Mouse (Mus musculus): ENCODE results near the gene Thbs4. TPM values are rescaled to one million over a fixed set of nuclear protein-coding genes. Genes with fewer than 3 reads are reported as not detected.

Thbs4 gene
- polyA plus RNA-seq, 1 experiment from 2014 or later, result 36.0 TPM

DNA sequence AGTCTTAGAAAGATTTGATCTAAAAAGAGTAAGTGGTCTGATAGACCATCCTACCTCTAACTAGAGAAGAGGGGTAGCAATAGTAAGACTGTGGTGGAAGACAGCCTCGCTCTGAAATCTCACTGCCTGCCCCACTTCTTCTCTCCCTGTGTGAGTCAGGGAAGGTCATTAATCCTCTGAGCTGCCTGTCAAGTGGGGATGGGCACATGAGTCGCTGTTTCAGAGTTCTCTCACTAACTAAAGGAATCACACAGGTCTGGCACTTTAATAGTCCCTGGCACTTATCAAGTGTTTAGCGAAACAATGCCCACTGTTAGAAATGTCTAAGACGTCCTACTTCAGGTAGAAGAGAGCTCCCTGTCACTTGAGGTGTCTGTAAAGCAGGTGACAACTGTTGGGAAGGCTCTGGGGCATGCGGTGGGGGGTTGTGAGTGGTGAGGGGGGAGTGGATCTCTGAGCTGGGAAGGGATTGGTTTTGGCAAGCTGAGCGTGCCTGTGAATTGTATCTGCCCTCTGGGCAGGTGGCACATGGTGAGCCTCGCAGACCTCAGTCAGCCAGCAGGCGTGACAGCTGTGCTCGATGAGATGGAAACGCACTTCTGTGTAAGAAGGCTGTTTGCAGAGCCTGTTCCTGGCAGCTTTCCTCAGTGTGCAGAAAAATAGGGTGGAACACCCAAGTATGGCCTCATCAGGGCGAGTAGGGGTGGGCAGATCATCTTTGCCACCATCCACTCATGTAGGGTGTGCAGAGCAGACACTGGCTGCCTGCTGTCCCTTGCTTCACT is 57.9 kb downstream of the Thbs4 start:
- H3K4me3 ChIP-seq (ENCODE audit: control insufficient read depth in 1 of 2, insufficient read depth in 1 of 2, low read depth in 1 of 2, low read length in 2 of 2), result no peak overlapping the region
- H3K9ac ChIP-seq (ENCODE audit: low read length), result no peak overlapping the region
- peaks cover 6% of the 10 kb centered on the region; the same call in 1 of the 2 replicates for H3K27me3 ChIP-seq (ENCODE audit: control insufficient read depth, insufficient read depth, low read length)
- 49% methylated on average over 11 of the region's 11 CpGs for WGBS
- ATAC-seq (ENCODE audit: insufficient number of reproducible peaks, insufficient read depth, low FRiP score, low read depth), result no peak
- H3K4me2 ChIP-seq (ENCODE audit: low read length), result no peak overlapping the region
- 0 out of 4 replicates have a peak, but pooled peaks cover 0 to 1% of the 10 kb centered on the region in 2 experiments for H3K4me1 ChIP-seq (ENCODE audit: control insufficient read depth in 2 of 2, insufficient read depth in 2 of 2, low read length in 2 of 2)
- no peak overlapping the region for H3K27ac ChIP-seq (replicated peaks in 1 of 2; ENCODE audit: control insufficient read depth in 1 of 2, insufficient read depth in 1 of 2, low read depth in 2 of 2, low read length in 2 of 2)
- no peaks in the 10 kb centered on the region for H3K36me3 ChIP-seq (ENCODE audit: control insufficient read depth, insufficient read depth, low read length)
- no peaks in the 10 kb centered on the region for H3K9me3 ChIP-seq (ENCODE audit: control insufficient read depth, low read length)

DNA sequence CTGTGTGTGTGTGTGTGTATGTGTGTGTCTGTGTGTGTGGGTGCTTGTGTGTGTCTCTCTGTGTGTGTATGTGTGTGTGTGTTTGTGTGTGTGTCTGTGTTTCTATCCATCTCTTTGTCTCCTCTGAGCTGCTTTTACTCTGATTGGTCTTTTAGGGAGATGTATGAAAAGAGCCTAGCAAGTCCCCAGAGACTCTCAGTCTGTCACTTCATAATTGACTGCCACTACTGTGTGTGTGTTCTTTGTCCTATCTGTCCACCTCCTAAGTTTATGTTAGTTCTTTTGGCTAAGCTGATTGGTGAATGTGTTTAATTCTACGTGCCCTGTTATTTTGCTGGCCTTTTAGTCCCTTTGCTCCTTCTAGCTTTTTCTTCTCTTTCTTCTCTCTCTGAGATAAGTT is 58.9 kb downstream of the Thbs4 start:
- ATAC-seq (ENCODE audit: insufficient number of reproducible peaks, insufficient read depth, low FRiP score, low read depth), result no peak
- no peak overlapping the region for H3K27ac ChIP-seq (replicated peaks in 1 of 2; ENCODE audit: control insufficient read depth in 1 of 2, insufficient read depth in 1 of 2, low read depth in 2 of 2, low read length in 2 of 2)
- no peaks in the 10 kb centered on the region for H3K9me3 ChIP-seq (ENCODE audit: control insufficient read depth, low read length)
- WGBS, result 87% methylated on average over 1 of the region's 1 CpGs
- H3K4me1 ChIP-seq (ENCODE audit: control insufficient read depth in 2 of 2, insufficient read depth in 2 of 2, low read length in 2 of 2), result 0 out of 4 replicates have a peak, but pooled peaks cover 0 to 2% of the 10 kb centered on the region in 2 experiments
- no peak overlapping the region for H3K4me3 ChIP-seq (ENCODE audit: control insufficient read depth in 1 of 2, insufficient read depth in 1 of 2, low read depth in 1 of 2, low read length in 2 of 2)
- peaks cover 6% of the 10 kb centered on the region; the same call in 1 of the 2 replicates for H3K27me3 ChIP-seq (ENCODE audit: control insufficient read depth, insufficient read depth, low read length)
- H3K9ac ChIP-seq (ENCODE audit: low read length), result no peak overlapping the region
- no peak overlapping the region for H3K4me2 ChIP-seq (ENCODE audit: low read length)
- H3K36me3 ChIP-seq (ENCODE audit: control insufficient read depth, insufficient read depth, low read length), result no peaks in the 10 kb centered on the region

- no peaks in the 10 kb centered on the region for H3K9me3 ChIP-seq (ENCODE audit: control insufficient read depth, low read length)
- no peaks in the 10 kb centered on the region for H3K36me3 ChIP-seq (ENCODE audit: control insufficient read depth, insufficient read depth, low read length)
- H3K9ac ChIP-seq (ENCODE audit: low read length), result no peak overlapping the region
- peaks cover 6% of the 10 kb centered on the region; the same call in 1 of the 2 replicates for H3K27me3 ChIP-seq (ENCODE audit: control insufficient read depth, insufficient read depth, low read length)
- no peak overlapping the region for H3K4me3 ChIP-seq (ENCODE audit: control insufficient read depth in 1 of 2, insufficient read depth in 1 of 2, low read depth in 1 of 2, low read length in 2 of 2)
- peaks cover 0 to 2% of the 10 kb centered on the region in 2 experiments; a peak in 2 of 4 replicates for H3K4me1 ChIP-seq (ENCODE audit: control insufficient read depth in 2 of 2, insufficient read depth in 2 of 2, low read length in 2 of 2)
- H3K27ac ChIP-seq (replicated peaks in 1 of 2; ENCODE audit: control insufficient read depth in 1 of 2, insufficient read depth in 1 of 2, low read depth in 2 of 2, low read length in 2 of 2), result no peak overlapping the region
- H3K4me2 ChIP-seq (ENCODE audit: low read length), result no peak overlapping the region
- no peak for ATAC-seq (ENCODE audit: insufficient number of reproducible peaks, insufficient read depth, low FRiP score, low read depth)
- WGBS, result 84% methylated on average over 11 of the region's 11 CpGs
These were observed 60.9 kb downstream of the Thbs4 start for GRCm38 (mm10) chr13:92733741-92734140.

DNA sequence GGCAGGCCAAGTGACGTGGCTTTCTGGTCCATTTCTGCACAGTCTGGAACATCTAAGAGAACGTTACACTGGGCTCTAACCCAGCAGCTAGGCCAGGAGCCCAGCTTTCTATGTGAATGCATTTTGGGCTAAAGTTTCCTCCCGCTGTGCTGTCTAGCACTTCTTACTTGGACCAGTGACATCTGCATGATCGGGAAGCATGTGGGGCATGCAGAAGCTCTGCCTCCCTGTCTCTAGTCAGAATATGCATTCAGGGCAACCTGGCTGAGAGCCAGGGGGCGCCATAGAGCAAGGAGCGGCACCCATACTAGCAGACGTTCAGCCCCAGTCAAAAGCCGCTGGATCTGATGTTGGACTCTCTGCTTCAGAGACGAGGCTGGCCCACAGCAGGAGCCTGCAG is 61.4 kb downstream of the Thbs4 start:
- Histone ChIP-seq H3K27me3 (ENCODE audit: control insufficient read depth, insufficient read depth, low read length) (peaks cover 6% of the 10 kb centered on the region; the same call in 1 of the 2 replicates), H3K9ac (ENCODE audit: low read length) (no peak overlapping the region), H3K4me2 (ENCODE audit: low read length) (no peak overlapping the region), H3K9me3 (ENCODE audit: control insufficient read depth, low read length) (no peaks in the 10 kb centered on the region), H3K36me3 (ENCODE audit: control insufficient read depth, insufficient read depth, low read length) (no peaks in the 10 kb centered on the region), H3K4me1 (ENCODE audit: control insufficient read depth in 2 of 2, insufficient read depth in 2 of 2, low read length in 2 of 2) (peaks cover 0 to 2% of the 10 kb centered on the region in 2 experiments; a peak in 2 of 4 replicates), H3K4me3 (ENCODE audit: control insufficient read depth in 1 of 2, insufficient read depth in 1 of 2, low read depth in 1 of 2, low read length in 2 of 2) (no peak overlapping the region), H3K27ac (replicated peaks in 1 of 2; ENCODE audit: control insufficient read depth in 1 of 2, insufficient read depth in 1 of 2, low read depth in 2 of 2, low read length in 2 of 2) (no peak overlapping the region)
- no peak for ATAC-seq (ENCODE audit: insufficient number of reproducible peaks, insufficient read depth, low FRiP score, low read depth)
- WGBS, result 34% methylated on average over 9 of the region's 9 CpGs

- Histone ChIP-seq H3K9me3 (ENCODE audit: control insufficient read depth, low read length) (no peaks in the 10 kb centered on the region), H3K27ac (replicated peaks in 1 of 2; ENCODE audit: control insufficient read depth in 1 of 2, insufficient read depth in 1 of 2, low read depth in 2 of 2, low read length in 2 of 2) (no peak overlapping the region), H3K4me3 (ENCODE audit: control insufficient read depth in 1 of 2, insufficient read depth in 1 of 2, low read depth in 1 of 2, low read length in 2 of 2) (no peak overlapping the region), H3K9ac (ENCODE audit: low read length) (no peak overlapping the region), H3K27me3 (ENCODE audit: control insufficient read depth, insufficient read depth, low read length) (peaks cover 6% of the 10 kb centered on the region; the same call in 1 of the 2 replicates), H3K4me2 (ENCODE audit: low read length) (no peak overlapping the region), H3K36me3 (ENCODE audit: control insufficient read depth, insufficient read depth, low read length) (no peaks in the 10 kb centered on the region), H3K4me1 (ENCODE audit: control insufficient read depth in 2 of 2, insufficient read depth in 2 of 2, low read length in 2 of 2) (peaks cover 0 to 2% of the 10 kb centered on the region in 2 experiments; a peak in 2 of 4 replicates)
- WGBS, result 75% methylated on average over 5 of the region's 5 CpGs
- ATAC-seq (ENCODE audit: insufficient number of reproducible peaks, insufficient read depth, low FRiP score, low read depth), result no peak
These were observed 61.8 kb downstream of the Thbs4 start for GRCm38 (mm10) chr13:92732836-92733235.

DNA sequence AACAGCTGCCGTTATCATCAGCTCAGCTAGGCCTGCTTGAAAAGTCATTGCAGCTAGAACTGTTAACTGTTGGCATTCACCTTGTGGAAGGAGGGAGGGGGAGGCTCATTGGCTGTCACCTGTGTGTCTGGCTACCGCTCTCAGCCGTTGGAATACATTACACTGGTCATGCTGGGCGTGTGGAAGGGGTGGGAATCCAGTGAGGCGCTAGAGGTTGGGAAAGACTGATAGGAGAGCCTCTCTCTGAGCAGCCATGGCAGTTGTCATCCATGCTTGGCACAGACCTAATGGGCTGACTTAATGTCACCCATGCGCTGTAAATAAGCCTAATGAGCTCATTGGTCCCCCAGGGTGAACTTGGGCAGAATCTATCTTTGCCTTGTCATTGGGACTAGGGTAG is 62.8 kb downstream of the Thbs4 start:
- Histone ChIP-seq H3K27me3 (ENCODE audit: control insufficient read depth, insufficient read depth, low read length) (peaks cover 6% of the 10 kb centered on the region; the same call in 1 of the 2 replicates), H3K4me2 (ENCODE audit: low read length) (no peak overlapping the region), H3K4me3 (ENCODE audit: control insufficient read depth in 1 of 2, insufficient read depth in 1 of 2, low read depth in 1 of 2, low read length in 2 of 2) (no peak overlapping the region), H3K9ac (ENCODE audit: low read length) (no peak overlapping the region), H3K27ac (replicated peaks in 1 of 2; ENCODE audit: control insufficient read depth in 1 of 2, insufficient read depth in 1 of 2, low read depth in 2 of 2, low read length in 2 of 2) (no peak overlapping the region), H3K36me3 (ENCODE audit: control insufficient read depth, insufficient read depth, low read length) (no peaks in the 10 kb centered on the region), H3K4me1 (ENCODE audit: control insufficient read depth in 2 of 2, insufficient read depth in 2 of 2, low read length in 2 of 2) (peaks cover 0 to 2% of the 10 kb centered on the region in 2 experiments; a peak in 2 of 4 replicates), H3K9me3 (ENCODE audit: control insufficient read depth, low read length) (no peaks in the 10 kb centered on the region)
- no peak for ATAC-seq (ENCODE audit: insufficient number of reproducible peaks, insufficient read depth, low FRiP score, low read depth)
- WGBS, result 62% methylated on average over 6 of the region's 6 CpGs

DNA sequence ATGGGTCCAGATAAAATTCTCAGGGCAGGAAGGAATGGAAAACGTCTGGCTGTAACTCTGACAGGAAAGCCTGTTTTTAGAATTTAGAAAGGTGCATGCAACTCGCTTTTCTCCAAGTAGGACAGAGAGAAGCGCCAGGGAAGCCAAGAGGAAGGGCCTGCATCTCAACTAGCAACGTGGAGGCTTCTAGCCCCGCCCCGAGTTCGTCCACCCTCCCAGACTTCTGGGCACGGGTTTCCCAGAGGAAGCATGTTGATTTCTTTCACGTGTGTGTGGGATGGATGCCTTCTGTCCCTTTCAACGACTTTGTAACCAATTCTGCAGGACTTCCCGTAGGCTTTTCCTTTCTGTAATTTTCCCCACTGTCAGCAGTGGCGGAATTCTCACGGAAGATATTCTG is 64.8 kb downstream of the Thbs4 start:
- Histone ChIP-seq H3K36me3 (ENCODE audit: control insufficient read depth, insufficient read depth, low read length) (no peaks in the 10 kb centered on the region), H3K27ac (replicated peaks in 1 of 2; ENCODE audit: control insufficient read depth in 1 of 2, insufficient read depth in 1 of 2, low read depth in 2 of 2, low read length in 2 of 2) (no peak overlapping the region), H3K9me3 (ENCODE audit: control insufficient read depth, low read length) (no peaks in the 10 kb centered on the region), H3K4me3 (ENCODE audit: control insufficient read depth in 1 of 2, insufficient read depth in 1 of 2, low read depth in 1 of 2, low read length in 2 of 2) (no peak overlapping the region), H3K4me1 (ENCODE audit: control insufficient read depth in 2 of 2, insufficient read depth in 2 of 2, low read length in 2 of 2) (peaks cover 0 to 2% of the 10 kb centered on the region in 2 experiments; a peak in 2 of 4 replicates), H3K27me3 (ENCODE audit: control insufficient read depth, insufficient read depth, low read length) (peaks cover 6% of the 10 kb centered on the region; the same call in 1 of the 2 replicates), H3K4me2 (ENCODE audit: low read length) (peak overlapping the region; percentile 26), H3K9ac (ENCODE audit: low read length) (no peak overlapping the region)
- 35% methylated on average over 13 of the region's 13 CpGs for WGBS
- no peak for ATAC-seq (ENCODE audit: insufficient number of reproducible peaks, insufficient read depth, low FRiP score, low read depth)
